Mouse (Mus musculus): ENCODE measurements around the gene Tcap. TPM values are rescaled to one million over a fixed set of nuclear protein-coding genes. Genes with fewer than 3 reads are reported as not detected.

Tcap gene
- total RNA-seq, 2 experiments from 2014 or later: 2,256 to 3,626 TPM

DNA sequence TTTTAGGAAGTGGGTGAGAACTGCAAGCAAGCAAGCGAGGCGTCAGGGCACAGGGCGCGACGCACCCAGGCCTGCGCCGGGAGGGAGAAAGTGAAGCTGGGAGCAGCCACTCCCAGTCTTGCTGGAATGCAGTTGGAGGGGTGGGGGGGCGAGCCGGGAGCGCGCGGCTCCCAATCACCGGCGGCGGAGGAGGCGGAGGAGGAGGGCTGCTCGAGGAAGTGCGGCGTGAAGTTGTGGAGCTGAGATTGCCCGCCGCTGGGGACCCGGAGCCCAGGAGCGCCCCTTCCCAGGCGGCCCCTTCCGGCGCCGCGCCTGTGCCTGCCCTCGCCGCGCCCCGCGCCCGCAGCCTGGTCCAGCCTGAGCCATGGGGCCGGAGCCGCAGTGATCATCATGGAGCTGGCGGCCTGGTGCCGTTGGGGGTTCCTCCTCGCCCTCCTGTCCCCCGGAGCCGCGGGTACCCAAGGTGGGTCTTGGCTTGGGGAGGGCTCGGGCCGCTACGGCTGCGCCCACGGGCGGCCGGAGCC is 28.7 kb downstream of the Tcap start, which contains the start of gene Erbb2:
Gene Erbb2 (plus strand): TSS at position 198 of the 524 bp plus-strand sequence.
- peak; percentile 76 for DNase-seq

DNA sequence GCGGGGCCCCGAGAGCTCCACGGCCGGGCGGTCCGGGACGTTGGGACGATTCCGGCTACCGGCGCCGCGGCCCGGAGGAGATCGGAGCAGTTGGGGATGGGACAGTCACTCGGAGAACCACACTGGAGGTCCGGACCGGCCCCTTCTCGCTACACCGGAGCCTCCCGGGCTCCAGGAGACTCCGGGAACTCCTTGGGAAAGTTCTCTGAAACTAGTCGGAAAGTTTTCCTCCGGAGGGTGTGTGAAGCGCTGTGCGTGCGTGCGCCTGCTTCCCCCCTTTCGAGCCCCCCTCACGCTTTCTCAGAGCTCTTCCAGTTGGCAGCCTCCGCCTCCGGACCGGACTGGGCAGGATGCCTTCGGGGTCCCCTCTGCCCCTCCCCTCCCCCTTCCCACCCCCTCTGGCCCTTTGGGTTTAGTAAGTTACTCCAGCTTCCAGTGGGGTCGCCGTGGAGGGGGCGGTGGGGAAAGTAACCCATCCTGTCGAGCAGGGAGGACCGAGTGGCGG is 29.2 kb downstream of the Tcap start:
- DNase-seq: no peak

DNA sequence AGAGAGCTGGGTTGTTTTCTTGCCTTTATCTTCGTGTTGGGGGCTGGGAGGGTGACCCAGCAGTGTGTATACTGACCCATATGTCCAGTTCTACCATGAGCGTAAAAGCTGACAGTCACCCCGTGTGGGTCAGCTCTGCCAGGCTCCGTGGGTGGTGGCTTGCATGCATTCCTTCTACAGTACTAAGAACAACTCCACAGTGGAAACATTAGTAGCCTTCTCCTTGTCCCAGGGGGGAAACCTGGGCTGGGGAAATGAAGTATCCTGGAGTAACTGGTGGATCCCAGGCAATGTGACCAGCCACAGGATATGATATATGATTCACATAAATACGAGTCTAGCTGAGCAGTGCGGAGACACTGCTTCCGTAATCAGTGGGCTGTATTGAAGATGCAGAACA is 30.1 kb downstream of the Tcap start:
- DNase-seq: no peak

DNA sequence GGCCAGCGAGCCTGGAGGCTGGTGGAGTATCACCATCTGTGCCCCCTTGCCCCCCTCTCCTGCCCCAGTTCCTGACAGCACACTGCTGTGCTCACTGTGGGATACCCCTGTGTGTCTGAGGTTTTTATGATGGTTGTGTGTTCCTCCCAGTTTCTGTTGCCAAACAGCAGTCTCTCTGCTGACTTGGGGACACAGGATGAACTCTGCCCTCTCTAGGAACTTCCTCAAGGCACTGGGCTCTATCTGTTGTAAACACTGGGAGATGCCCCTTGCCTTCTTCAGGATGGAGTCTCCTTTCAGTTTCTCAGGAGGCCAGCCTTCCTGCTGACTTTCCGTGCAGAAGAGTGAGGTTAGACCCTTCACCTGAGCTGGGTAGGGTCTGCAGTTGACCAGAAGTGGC is 30.6 kb downstream of the Tcap start:
- DNase-seq: no peak

DNA sequence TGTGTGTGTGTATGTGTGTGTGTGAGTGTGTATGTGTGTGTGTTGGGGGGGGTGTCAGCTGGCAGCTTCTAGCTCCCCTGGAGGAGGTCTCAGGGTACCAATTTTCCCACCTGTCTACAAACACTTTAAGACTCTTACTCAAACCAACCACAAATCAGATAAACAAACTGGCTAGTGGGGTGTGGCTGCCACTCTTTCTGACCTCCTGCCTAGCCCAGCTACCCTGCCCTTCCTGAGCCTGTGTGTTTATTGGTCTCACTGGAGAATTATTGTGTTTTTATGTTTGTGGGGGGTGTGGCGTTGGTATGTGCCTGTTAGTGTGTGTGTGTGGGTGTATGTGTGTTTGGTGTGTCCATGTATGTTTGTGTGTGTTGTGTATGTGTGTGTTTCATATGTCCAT is 33.5 kb downstream of the Tcap start:
- no peak for DNase-seq

DNA sequence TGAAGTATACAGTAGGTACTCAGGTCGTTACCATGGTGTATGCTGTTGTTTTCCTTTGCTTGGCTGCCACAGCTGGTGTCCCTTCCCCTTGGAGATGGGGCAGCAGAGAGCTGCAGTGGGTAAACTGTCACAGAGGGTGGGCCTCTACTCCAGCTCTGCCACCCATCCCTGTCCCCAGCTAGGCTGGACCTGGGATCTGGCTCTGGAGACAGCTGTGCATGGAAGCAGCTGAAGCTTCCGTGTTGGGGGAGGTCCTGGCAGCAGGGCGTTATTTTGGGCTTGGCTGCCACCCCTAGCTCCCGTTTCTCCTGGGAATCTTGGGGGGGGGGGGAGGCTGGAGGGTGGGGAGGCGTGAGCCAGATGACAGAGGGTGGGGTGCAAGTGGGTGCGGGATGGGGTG is 34.7 kb downstream of the Tcap start:
- DNase-seq: no peak

DNA sequence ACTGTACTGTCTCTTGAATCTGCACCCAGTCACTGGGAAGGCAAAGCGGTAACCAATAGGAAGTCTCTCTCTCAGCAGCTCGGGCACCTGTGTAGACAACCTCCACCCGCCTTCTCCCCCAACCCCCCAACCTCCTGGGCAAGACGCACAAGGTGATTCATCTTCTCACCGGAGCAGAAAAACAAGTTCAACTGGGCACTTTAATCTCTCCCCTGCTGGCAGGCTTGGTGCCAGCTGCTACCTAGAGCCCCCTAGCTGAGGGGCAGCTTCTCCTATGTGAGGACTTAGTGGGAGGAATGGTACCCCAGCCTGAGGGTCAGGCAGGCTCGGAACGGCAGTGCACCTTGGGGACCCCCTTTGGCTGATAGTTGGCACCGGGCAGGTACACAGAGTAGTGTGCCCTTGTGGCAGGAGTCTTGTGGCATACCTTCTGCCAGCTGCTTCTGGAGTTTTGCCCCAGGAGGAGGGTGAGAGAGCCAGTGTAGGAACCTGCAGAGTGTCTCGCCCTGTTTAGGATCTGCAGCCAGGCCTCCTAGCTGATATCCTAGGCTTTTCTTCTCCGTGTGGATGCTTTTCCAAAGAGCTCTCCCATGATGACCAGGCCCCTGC is 35.4 kb downstream of the Tcap start:
- no peak for DNase-seq

DNA sequence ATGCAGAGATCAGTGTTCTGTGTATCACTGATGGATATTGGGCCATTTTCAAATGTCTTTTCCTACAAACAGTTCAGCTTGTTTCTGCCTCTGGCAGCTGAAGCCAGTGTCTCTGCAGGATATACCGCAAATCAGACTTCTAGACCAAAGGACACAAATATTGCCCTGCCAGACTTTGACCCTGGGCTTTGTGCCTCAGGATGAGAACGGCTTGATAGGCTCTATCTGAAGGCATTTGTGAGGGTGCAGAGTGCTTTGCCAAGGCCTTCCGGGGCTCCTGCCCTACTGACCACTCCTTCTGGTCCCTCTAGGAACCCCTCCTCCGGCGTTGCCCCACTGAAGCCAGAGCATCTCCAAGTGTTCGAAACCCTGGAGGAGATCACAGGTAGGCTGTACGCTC is 43.0 kb downstream of the Tcap start:
- no peak for DNase-seq

DNA sequence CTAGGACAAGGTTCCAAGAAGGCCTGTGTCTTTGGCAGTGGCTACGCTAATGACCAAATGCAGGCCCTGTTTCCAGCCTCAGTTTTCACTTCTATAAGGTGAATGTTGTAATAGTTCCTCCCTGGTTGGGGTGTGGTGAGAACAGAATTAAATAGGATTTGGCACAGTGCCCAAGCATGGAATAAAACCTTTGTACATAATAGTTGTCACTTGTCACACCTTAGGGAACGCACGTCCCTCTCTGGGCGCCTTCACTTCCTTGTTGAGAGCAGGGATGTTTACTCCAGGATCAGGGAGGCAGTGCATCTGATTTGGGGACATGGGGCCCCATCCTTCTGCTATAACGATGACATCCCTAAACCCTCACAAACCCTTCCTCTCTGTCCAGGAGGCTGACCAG is 44.8 kb downstream of the Tcap start:
- no peak for DNase-seq

DNA sequence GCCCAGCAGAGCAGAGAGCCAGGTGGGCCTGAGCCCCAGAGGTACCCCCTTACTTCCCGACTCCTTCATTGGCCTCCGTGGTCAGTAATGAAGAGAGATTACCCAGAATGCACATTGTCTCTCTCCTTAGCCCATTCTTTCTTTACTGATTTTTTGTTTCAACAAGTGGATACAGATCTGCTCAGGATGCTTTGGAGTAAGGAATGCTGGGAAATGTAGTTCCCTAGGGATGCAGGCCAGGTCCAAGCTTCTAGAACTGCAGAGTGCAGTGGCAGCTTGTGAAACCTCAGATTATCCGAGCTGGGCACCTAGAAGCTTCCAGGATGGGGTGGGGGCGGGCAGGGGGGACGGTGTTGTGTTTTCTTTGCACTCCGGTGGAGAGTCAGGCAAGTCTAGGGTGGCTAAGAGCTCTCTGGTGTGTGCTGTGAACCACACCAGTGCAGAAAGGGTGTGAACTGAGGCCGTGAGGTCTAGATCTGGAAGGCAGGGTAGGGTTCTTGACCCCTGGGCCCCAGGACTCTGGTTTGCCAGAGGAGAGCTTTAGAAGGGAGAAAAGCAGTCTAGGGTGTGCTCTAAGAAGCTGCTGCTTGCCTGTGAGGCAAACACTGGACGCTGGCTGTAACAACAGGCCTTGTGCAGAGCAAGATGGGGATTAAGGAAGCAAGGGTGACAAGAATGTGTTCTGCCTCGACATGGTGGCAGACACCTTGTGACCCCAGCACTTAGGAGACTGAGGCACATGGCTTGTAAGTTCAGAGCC is 48.3 kb downstream of the Tcap start:
- DNase-seq: no peak

Other genes with a start within 250 kb of the Tcap start
- gene Fbxl20, start 233.4 kb upstream of the Tcap start, total RNA-seq (2021): 10 to 100 TPM; 10.3 to 11.1 TPM
- gene Med1, start 190.5 kb upstream of the Tcap start, total RNA-seq (2021): 10 to 100 TPM; 21.2 to 23.1 TPM
- 10 to 100 TPM; 13.0 to 14.0 TPM for gene Cdk12, start 180.8 kb upstream of the Tcap start, total RNA-seq (2021)
- gene Neurod2, start 54.2 kb upstream of the Tcap start, total RNA-seq (2021): not detected
- gene Ppp1r1b, start 35.4 kb upstream of the Tcap start, total RNA-seq (2021): under 1 TPM in 1 of 2 experiments, not detected in 1; 0.35 TPM
- 10 to 100 TPM in 1 of 2 experiments, 1 to 10 TPM in 1; 9.6 to 11.8 TPM for gene Stard3, start 25.4 kb upstream of the Tcap start, total RNA-seq (2021)
- 1 to 10 TPM in 1 of 2 experiments, under 1 TPM in 1; 0.87 to 2.9 TPM for gene Pnmt, start 2.6 kb downstream of the Tcap start, total RNA-seq (2021)
- gene Pgap3, start 16.7 kb downstream of the Tcap start, total RNA-seq (2021): 1 to 10 TPM; 1.9 to 2.1 TPM
- 1 to 10 TPM; 2.0 to 2.3 TPM for gene Erbb2, start 28.7 kb downstream of the Tcap start, total RNA-seq (2021)
- 10 to 100 TPM; 31.7 to 35.5 TPM for gene Mien1, start 55.2 kb downstream of the Tcap start, total RNA-seq (2021)
- under 1 TPM in 1 of 2 experiments, not detected in 1; 0.16 TPM for gene Grb7, start 62.6 kb downstream of the Tcap start, total RNA-seq (2021)
- under 1 TPM in 1 of 2 experiments, not detected in 1; 0.15 TPM for gene Ikzf3, start 162.2 kb downstream of the Tcap start, total RNA-seq (2021)
- not detected for gene Zpbp2, start 167.3 kb downstream of the Tcap start, total RNA-seq (2021)
- 10 to 100 TPM; 19.9 to 28.2 TPM for gene Ormdl3, start 203.6 kb downstream of the Tcap start, total RNA-seq (2021)
- gene Lrrc3c, start 214.5 kb downstream of the Tcap start, total RNA-seq (2021): not detected
- gene Gm12355, start 241.8 kb downstream of the Tcap start, total RNA-seq (2021): 1 to 10 TPM; 3.1 to 6.4 TPM
- 1 to 10 TPM; 1.3 to 2.4 TPM for gene Gsdma3, start 242.5 kb downstream of the Tcap start, total RNA-seq (2021)

Measured in gastrocnemius, postnatal 25 days (tissue).